Mouse (Mus musculus): ENCODE results near the gene Homer2. TPM values are rescaled to one million over a fixed set of nuclear protein-coding genes. Genes with fewer than 3 reads are reported as not detected.

The Homer2 gene
- polyA plus RNA-seq (2016; fragmentation: Nextera tagmentation; extraction: Ambion mirVana), result 29.3 and 34.8 TPM in 2 replicates

GRCm38 (mm10) chr7:81707471-81708140, at the start of gene Homer2:
Homer2 (minus strand) TSS chr7:81707527.
- Histone ChIP-seq H3K27me3 (peaks cover 33% of the 10 kb centered on the region), H3K4me3 (peak within 1 kb of the TSS; percentile 72), H3K9me3 (replicated peaks) (0 out of 2 replicates have a peak, but pooled peaks cover 5% of the 10 kb centered on the region), H3K4me2 (replicated peaks) (peak within 1 kb of the TSS; percentile 89), H3K27ac (peak within 1 kb of the TSS; percentile 74), H3K9ac (peak within 1 kb of the TSS; percentile 84), H3K36me3 (no peaks in the 10 kb centered on the region), H3K4me1 (peaks cover 13% of the 10 kb centered on the region)
- WGBS, result 79% methylated on average over 14 of the region's 14 CpGs
- no peak; the same call in 1 of the 2 replicates for ATAC-seq (ENCODE audit: low FRiP score)

GRCm38 (mm10) chr7:81747956-81748355, 40.6 kb upstream of the Homer2 start:
- H3K4me3 ChIP-seq, result no peak overlapping the region
- H3K27ac ChIP-seq, result no peak overlapping the region
- WGBS, result 83% methylated on average over 3 of the region's 3 CpGs
- H3K4me2 ChIP-seq (replicated peaks), result no peak overlapping the region
- no peak overlapping the region for H3K9ac ChIP-seq
- H3K9me3 ChIP-seq (replicated peaks), result 0 out of 2 replicates have a peak, but pooled peaks cover 4% of the 10 kb centered on the region
- no peaks in the 10 kb centered on the region for H3K4me1 ChIP-seq
- no peaks in the 10 kb centered on the region for H3K27me3 ChIP-seq
- H3K36me3 ChIP-seq, result no peaks in the 10 kb centered on the region
- ATAC-seq (ENCODE audit: low FRiP score), result no peak

- Histone ChIP-seq H3K27me3 (no peaks in the 10 kb centered on the region), H3K9me3 (replicated peaks) (0 out of 2 replicates have a peak, but pooled peaks cover 4% of the 10 kb centered on the region), H3K27ac (no peak overlapping the region), H3K4me1 (no peaks in the 10 kb centered on the region), H3K36me3 (no peaks in the 10 kb centered on the region), H3K4me2 (replicated peaks) (no peak overlapping the region), H3K9ac (no peak overlapping the region), H3K4me3 (no peak overlapping the region)
- 74% methylated on average over 4 of the region's 4 CpGs for WGBS
- ATAC-seq (ENCODE audit: low FRiP score), result no peak
Measured at GRCm38 (mm10) chr7:81744145-81744544, 36.8 kb upstream of the Homer2 start.

GRCm38 (mm10) chr7:81740010-81740409, 32.7 kb upstream of the Homer2 start:
- ATAC-seq (ENCODE audit: low FRiP score), result no peak
- no peak overlapping the region for H3K4me2 ChIP-seq (replicated peaks)
- H3K27me3 ChIP-seq, result no peaks in the 10 kb centered on the region
- no peak overlapping the region for H3K27ac ChIP-seq
- no peak overlapping the region for H3K9ac ChIP-seq
- WGBS, result 91% methylated on average over 7 of the region's 7 CpGs
- no peaks in the 10 kb centered on the region for H3K9me3 ChIP-seq (replicated peaks)
- no peaks in the 10 kb centered on the region for H3K4me1 ChIP-seq
- no peak overlapping the region for H3K4me3 ChIP-seq
- no peaks in the 10 kb centered on the region for H3K36me3 ChIP-seq

- H3K27me3 ChIP-seq, result no peaks in the 10 kb centered on the region
- WGBS, result 83% methylated on average over 8 of the region's 8 CpGs
- H3K9ac ChIP-seq, result no peak overlapping the region
- no peak overlapping the region for H3K4me2 ChIP-seq (replicated peaks)
- ATAC-seq (ENCODE audit: low FRiP score), result no peak
- no peaks in the 10 kb centered on the region for H3K9me3 ChIP-seq (replicated peaks)
- H3K36me3 ChIP-seq, result no peaks in the 10 kb centered on the region
- no peak overlapping the region for H3K27ac ChIP-seq
- no peaks in the 10 kb centered on the region for H3K4me1 ChIP-seq
- no peak overlapping the region for H3K4me3 ChIP-seq
Measured at GRCm38 (mm10) chr7:81738720-81739385, 31.5 kb upstream of the Homer2 start.

GRCm38 (mm10) chr7:81735300-81736048, 28.1 kb upstream of the Homer2 start:
- no peak for ATAC-seq (ENCODE audit: low FRiP score)
- H3K9me3 ChIP-seq (replicated peaks), result no peaks in the 10 kb centered on the region
- H3K9ac ChIP-seq, result no peak overlapping the region
- 70% methylated on average over 9 of the region's 9 CpGs for WGBS
- H3K36me3 ChIP-seq, result no peaks in the 10 kb centered on the region
- H3K4me1 ChIP-seq, result no peaks in the 10 kb centered on the region
- no peaks in the 10 kb centered on the region for H3K27me3 ChIP-seq
- no peak overlapping the region for H3K4me2 ChIP-seq (replicated peaks)
- no peak overlapping the region for H3K27ac ChIP-seq
- no peak overlapping the region for H3K4me3 ChIP-seq

- 83% methylated on average over 12 of the region's 12 CpGs for WGBS
- H3K9ac ChIP-seq, result no peak overlapping the region
- H3K36me3 ChIP-seq, result no peaks in the 10 kb centered on the region
- ATAC-seq (ENCODE audit: low FRiP score), result no peak
- no peak overlapping the region for H3K27ac ChIP-seq
- no peaks in the 10 kb centered on the region for H3K27me3 ChIP-seq
- H3K9me3 ChIP-seq (replicated peaks), result no peaks in the 10 kb centered on the region
- no peak overlapping the region for H3K4me2 ChIP-seq (replicated peaks)
- no peaks in the 10 kb centered on the region for H3K4me1 ChIP-seq
- no peak overlapping the region for H3K4me3 ChIP-seq
Measured at GRCm38 (mm10) chr7:81732183-81733089, 25.1 kb upstream of the Homer2 start.

- Histone ChIP-seq H3K27ac (no peak overlapping the region), H3K27me3 (no peaks in the 10 kb centered on the region), H3K36me3 (no peaks in the 10 kb centered on the region), H3K4me1 (no peaks in the 10 kb centered on the region), H3K4me2 (replicated peaks) (no peak overlapping the region), H3K9ac (no peak overlapping the region), H3K4me3 (no peak overlapping the region), H3K9me3 (replicated peaks) (no peaks in the 10 kb centered on the region)
- 83% methylated on average over 6 of the region's 6 CpGs for WGBS
- ATAC-seq (ENCODE audit: low FRiP score), result no peak
Measured at GRCm38 (mm10) chr7:81731181-81731651, 23.9 kb upstream of the Homer2 start.

GRCm38 (mm10) chr7:81729787-81730186, 22.5 kb upstream of the Homer2 start:
- no peak for ATAC-seq (ENCODE audit: low FRiP score)

GRCm38 (mm10) chr7:81727716-81728115, 20.4 kb upstream of the Homer2 start:
- no peaks in the 10 kb centered on the region for H3K36me3 ChIP-seq
- no peak overlapping the region for H3K27ac ChIP-seq
- H3K4me1 ChIP-seq, result no peaks in the 10 kb centered on the region
- H3K9me3 ChIP-seq (replicated peaks), result no peaks in the 10 kb centered on the region
- no peak overlapping the region for H3K4me2 ChIP-seq (replicated peaks)
- no peak for ATAC-seq (ENCODE audit: low FRiP score)
- no peaks in the 10 kb centered on the region for H3K27me3 ChIP-seq
- no peak overlapping the region for H3K9ac ChIP-seq
- no peak overlapping the region for H3K4me3 ChIP-seq
- 84% methylated on average over 9 of the region's 9 CpGs for WGBS

More at GRCm38 (mm10) chr7:81729787-81730186, 22.5 kb upstream of the Homer2 start:
- Histone ChIP-seq H3K36me3 (no peaks in the 10 kb centered on the region), H3K4me1 (no peaks in the 10 kb centered on the region), H3K9me3 (replicated peaks) (no peaks in the 10 kb centered on the region), H3K27ac (no peak overlapping the region), H3K4me2 (replicated peaks) (no peak overlapping the region), H3K27me3 (no peaks in the 10 kb centered on the region), H3K9ac (no peak overlapping the region), H3K4me3 (no peak overlapping the region)
- 92% methylated on average over 9 of the region's 9 CpGs for WGBS

GRCm38 (mm10) chr7:81726728-81727005, 19.3 kb upstream of the Homer2 start:
- H3K4me2 ChIP-seq (replicated peaks), result no peak overlapping the region
- H3K9ac ChIP-seq, result no peak overlapping the region
- 58% methylated on average over 2 of the region's 2 CpGs for WGBS
- H3K4me1 ChIP-seq, result no peaks in the 10 kb centered on the region
- H3K4me3 ChIP-seq, result no peak overlapping the region
- ATAC-seq (ENCODE audit: low FRiP score), result no peak
- no peak overlapping the region for H3K27ac ChIP-seq
- H3K27me3 ChIP-seq, result no peaks in the 10 kb centered on the region
- H3K36me3 ChIP-seq, result no peaks in the 10 kb centered on the region
- no peaks in the 10 kb centered on the region for H3K9me3 ChIP-seq (replicated peaks)
